Mouse (Mus musculus) right cerebral cortex, postnatal 36 days (tissue): ENCODE data around the gene Rfx3.

Source experiments
- DNase-seq, 2 experiments: peaks; one replicate each; pipeline ENCODE4 v3.0.0; 2022; ENCODE audit warnings: low spot score in 2 of 2, mixed read lengths in 1 of 2

The Rfx3 gene

DNA sequence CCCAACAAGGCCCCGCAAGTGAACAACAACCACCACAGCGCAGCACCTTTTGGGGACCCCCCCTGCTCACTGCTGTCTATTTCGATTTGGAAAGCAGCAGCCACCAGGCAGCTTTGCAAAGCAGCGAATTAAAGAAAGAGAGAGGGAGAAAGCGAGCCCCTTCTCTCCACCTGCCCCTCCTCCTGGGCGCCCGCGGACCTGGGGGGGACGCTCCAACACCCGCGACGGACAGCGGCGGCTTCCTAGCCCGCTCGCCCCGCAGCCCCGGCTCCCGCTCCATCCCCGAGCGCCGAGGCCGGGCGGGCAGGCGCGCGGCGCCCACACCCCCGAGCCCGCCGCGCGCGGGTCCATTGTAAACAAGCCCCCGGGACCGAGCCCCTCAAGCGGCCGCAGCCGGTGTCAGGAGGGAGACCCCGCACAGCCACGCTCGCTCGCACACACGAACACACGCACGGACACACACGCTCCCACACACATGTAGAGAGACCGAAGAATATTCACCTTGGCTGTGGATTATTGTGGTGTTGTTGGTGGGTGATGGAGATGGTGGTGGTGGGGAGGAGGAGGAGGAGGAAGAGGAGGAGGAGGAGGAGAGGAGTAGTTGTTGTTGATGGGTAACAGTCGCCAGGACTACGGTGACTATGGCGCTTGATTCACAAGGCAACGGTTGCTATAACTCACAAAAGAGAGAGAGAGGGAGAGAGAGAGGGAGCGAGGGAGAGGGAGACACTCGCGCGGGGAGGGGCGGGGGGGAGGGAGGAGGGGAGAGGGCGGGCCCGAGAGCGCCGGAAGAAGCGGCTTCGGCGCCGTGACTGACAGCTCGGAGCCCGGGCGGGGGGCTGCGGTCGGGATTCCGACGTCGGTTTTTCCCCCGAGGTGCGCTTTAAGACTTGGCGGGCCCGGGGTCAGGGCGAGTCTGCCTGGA lies at the start of gene Rfx3:
Rfx3 (minus strand) TSS at position 696 of the 925 bp plus-strand sequence.
- DNase-seq = no peak

DNA sequence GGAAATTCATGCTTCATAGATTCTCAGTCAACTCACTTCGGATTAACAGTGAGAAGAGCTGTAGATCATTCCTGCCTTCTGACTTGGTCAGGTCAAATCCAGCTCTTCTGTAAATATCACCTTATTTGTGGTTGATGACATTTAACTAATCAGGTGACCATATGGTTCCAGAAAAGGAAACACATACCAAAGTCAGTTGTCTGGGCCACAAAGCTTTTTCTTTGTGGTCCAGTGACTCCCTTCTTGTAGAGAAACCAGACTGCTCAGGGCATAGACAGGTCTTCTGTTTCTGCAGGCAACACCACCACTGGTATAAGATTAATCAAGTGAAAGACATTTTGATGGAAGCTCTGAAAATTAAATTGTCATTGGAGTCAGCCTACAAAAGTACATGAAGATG lies 41.1 kb upstream of the Rfx3 start:
- DNase-seq = no peak

DNA sequence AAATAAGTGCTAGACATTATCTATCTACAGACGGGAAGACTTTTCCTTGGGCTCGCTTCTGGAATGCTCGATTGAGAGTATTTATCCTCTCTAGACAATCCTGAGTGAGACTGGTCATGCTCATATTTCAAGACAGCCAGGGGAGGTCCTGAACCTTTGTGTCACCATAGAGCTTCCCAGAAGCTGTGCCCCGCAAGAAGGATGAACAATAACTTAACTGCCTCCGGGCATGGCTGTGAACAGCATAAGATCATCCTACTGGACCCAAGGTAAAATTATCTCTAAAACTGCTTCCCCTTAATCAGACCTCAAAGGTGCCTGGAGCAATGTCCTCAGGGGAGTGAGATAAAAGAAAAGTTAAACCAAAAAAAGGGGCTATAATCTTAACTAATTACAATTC lies 40.6 kb upstream of the Rfx3 start:
- DNase-seq = no peak

DNA sequence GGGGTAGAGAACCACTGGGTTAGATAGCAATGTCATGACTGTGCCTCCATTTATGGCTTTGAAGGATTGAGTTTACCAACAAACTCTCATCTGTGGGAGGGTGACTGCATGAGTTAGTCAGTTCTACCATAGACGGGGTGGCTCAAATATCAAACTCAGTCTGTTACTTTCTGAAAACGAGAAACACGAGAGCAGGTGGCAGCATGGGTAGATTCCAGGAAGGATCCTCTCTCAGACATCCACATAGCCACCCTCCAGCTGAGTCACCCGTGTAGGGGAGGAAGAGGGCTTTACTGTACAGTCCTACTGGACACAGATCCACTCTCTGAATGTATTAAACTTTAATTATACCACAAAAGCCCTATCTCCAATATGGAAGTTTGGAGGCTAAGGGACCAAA lies 38.3 kb upstream of the Rfx3 start:
- DNase-seq = no peak

DNA sequence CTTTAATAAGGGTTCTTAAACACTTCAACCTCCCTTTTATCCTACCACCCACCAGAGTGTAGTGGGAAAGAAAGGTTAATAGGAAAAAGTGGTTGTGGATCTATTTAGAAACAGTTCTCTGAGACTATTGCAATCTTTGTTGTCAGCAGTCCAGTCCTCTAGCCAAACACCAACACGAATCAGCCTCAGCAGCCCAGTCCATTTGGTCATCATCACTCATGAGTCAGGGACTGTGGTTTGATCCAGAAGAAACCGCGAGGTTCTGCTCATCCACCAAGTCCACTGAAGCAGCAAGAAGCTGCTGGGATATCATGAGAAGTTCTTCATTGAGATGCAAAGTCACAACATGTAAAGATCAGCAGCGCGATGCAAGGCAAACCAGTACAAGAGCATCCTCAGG lies 35.8 kb upstream of the Rfx3 start:
- no peak for DNase-seq

DNA sequence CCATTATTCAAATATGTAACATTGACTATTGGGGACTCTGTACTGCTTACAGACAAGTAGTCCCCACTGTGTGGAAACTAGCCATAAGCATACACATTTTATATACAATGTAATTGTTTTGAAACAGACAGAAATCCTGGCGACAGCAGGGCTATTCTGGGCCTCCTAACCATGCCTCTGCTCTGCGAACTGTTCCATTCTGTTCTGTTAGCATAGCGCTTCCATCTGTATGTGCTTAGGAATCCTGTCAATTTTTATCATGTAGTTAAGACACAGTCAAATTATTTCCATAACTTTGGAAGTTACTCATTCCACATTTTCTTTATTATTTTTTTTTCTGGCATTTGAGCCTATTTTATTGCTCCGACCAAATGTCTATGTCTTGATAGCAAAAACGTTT lies 34.0 kb upstream of the Rfx3 start:
- DNase-seq = no peak

DNA sequence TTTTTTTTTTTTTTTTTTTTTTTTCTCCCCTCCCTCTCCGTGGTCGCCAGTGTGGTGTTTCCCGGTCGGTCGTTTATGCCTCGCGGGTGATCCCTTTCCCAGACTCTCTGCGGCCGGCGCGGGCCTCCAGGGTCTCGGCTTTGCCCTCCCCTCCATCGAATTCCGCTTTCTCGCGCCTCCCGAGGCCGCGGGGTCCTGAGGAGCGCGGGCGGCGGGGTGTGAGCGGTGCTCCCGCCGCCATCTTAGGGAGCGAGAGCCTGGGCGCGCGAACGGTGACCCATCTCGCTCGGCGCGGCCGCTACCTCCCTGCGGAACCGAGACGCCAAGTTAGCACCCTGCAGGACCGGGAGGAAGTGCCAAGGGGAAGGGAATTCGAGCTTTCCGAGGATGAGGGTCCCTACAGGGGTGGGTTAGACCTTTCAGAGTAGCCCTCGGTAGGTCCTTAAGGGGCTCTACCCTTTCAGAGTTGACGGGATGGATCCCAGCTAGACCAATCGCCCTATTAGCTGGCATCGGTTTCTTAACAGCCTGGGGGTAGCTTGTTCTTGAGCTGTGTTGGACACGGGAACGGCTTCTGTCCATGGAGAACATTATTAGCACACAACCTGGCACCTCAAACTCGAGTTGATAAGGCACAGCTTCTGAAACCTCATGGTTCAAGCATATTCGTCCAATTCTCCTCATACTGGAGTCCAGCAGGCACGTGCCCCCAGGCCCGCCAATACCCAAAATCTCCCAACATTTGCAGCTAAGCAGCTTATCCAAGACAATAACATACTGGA lies 943 bp upstream of the Rfx3 start:
- DNase-seq = peak; percentile 44 to 63

DNA sequence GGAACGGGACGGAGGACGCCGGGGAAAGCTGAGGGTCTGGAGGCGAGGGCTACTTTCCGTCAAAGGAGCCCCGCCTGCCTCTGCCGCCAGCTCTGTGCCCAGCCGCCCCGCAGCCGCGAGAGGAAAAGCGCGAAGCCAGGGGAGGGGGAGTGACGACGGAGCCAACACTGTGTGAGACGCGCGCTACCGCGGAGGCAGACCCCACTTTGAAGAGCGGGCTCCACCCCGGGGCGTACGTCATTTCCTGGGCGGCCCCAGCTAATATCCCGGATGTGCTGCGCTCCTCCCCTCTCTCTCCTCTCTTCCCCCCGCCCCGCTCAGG lies 391 bp upstream of the Rfx3 start:
- peak; percentile 95 for DNase-seq

DNA sequence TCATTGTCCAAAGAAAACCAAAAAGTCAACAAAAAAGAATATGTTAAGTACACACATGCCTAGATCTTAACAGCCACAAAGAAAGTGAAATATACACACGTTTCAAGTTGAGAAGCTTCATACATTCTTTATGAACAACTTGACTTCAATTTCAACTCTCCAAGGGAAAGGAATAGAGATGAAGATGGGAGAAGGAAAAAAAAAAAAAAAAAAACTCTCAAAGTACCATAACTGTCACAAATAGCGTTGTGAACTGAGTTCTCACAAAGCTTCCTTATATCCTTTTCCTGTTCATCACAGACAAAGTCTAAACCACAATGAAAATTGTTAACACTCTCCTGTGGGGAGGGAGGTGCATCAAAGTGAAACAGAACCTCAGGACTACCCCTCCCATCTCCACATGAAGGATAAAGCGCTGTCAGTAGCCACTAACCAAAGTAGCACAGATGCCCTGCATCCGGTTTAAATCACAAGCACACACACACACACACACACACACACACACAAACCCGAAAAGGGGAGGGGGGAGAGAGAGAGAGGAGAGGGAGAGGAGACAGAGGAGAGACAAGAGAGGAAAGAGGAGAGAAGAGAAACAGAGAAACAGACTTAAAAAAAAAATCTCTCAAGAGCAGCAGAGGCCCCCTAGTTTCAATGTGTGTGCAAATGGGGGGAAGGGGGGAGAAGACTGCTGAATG lies 1.2 kb downstream of the Rfx3 start:
- DNase-seq = peak in 1 of 2 experiments; percentile 26

GRCm38 (mm10) chr19:28004190-28004589 lies 6.8 kb downstream of the Rfx3 start:
- no peak for DNase-seq

DNA sequence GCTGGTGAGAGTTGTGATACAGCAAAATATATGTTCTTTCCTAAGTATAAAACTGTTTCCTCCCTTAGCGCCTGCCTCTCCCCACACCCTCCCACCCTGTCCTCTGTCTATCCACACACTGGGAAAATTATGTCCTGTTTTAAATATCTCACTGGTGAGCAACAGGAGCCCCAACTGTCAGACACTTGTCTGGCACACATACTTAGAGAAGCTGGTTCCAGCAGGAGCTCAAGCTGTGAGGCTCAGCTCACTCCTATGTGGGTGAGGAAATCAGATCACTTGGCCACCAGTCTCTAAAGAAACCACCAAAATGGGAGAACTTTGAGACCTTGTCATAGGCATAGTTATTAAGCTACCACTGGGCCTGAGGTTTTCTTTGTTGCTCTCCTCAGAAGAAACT lies 7.5 kb downstream of the Rfx3 start:
- peak; percentile 28 to 45 for DNase-seq

GRCm38 (mm10) chr19:28002708-28003107 lies 8.3 kb downstream of the Rfx3 start:
- no peak for DNase-seq

GRCm38 (mm10) chr19:27992800-27993199 lies 18.2 kb downstream of the Rfx3 start:
- DNase-seq = no peak

GRCm38 (mm10) chr19:27988746-27989145 lies 22.2 kb downstream of the Rfx3 start:
- no peak for DNase-seq

DNA sequence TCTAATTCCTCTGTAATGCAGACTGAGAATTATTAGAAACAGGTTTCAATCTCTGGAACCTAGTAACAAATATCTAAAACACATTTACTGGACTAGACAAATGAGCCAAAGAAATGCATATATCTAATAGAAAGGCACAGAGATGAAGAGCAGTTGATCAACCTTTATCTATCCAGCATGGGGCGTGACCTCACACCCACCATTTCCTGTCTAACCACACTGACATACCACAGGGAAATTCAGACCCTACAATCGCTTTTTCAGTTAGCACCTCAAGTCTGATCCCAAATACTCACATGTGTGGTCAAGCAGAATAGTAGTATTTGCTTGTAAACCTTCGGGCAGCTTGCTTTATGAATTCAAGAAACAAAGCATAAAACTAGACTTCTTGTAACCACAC lies 43.4 kb downstream of the Rfx3 start:
- DNase-seq = no peak

- no peak for DNase-seq
These were observed 49.7 kb downstream of the Rfx3 start for GRCm38 (mm10) chr19:27961271-27961670.

DNA sequence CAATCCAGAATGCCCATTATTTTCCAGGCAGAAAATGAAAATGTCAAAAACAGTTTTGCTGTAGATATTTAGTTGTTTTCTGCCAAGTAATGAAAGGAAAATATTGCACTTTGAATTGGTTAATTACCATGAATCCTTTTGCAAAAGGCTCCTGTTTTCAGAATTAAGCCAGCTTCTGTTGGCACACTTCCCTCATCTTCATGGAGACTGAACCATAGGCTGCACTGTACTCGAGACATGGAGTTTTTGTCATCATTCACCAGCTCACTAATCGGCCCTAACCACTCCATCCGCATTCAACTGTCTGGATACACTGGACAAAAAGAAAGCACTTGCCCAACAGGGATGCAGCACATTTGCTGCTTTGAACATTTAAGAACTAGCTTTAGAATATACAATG lies 75.5 kb downstream of the Rfx3 start:
- DNase-seq = no peak

DNA sequence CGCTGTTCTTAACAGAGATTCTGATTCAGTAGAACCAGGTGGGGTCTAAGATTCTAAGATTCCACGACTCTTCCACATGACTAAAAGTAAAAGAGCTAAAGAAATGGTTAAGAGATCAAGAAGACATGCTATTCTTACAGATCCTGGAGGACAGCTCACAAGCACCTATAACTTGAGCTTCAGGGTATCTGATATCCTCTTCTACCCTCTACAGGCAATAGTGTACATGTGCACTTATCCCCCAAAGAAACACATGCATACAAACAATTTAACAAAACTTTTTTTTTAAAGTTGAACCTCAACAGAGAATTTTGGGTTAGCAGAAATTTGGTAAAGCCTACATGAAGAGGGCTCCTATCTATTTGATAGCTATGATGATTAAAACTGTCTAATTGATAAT lies 79.8 kb downstream of the Rfx3 start:
- DNase-seq = no peak

GRCm38 (mm10) chr19:27926378-27926777 lies 84.6 kb downstream of the Rfx3 start:
- DNase-seq = no peak

- DNase-seq = no peak
These were observed 91.9 kb downstream of the Rfx3 start for GRCm38 (mm10) chr19:27919040-27919439.

- DNase-seq = peak in 1 of 2 experiments; percentile 48
These were observed 94.5 kb downstream of the Rfx3 start for GRCm38 (mm10) chr19:27916446-27916845.

GRCm38 (mm10) chr19:27906976-27907375 lies 104.0 kb downstream of the Rfx3 start:
- no peak for DNase-seq
